Mouse (Mus musculus): ENCODE results near the gene Ptgdr2.
A peak's percentile ranks its signal among the peaks of the same experiment; 100 is the strongest.

The Ptgdr2 gene

GRCm38 (mm10) chr19:10937110-10937563, at the start of gene Ptgdr2:
TSS of gene Ptgdr2 (plus strand) at chr19:10937160.
- no peak for DNase-seq (ENCODE audit: low read depth, low spot score)

- DNase-seq (ENCODE audit: low read depth, low spot score) = no peak
Observed at GRCm38 (mm10) chr19:10892201-10892600, 44.8 kb upstream of the Ptgdr2 start.

- DNase-seq (ENCODE audit: low read depth, low spot score) = peak; percentile 90
Observed at GRCm38 (mm10) chr19:10895016-10895528, 41.9 kb upstream of the Ptgdr2 start, which contains the start of gene Prpf19. TSS of gene Prpf19 (plus strand) at chr19:10895231.

GRCm38 (mm10) chr19:10895708-10896107, 41.3 kb upstream of the Ptgdr2 start:
- no peak for DNase-seq (ENCODE audit: low read depth, low spot score)

GRCm38 (mm10) chr19:10896849-10897248, 40.1 kb upstream of the Ptgdr2 start:
- DNase-seq (ENCODE audit: low read depth, low spot score) = no peak

GRCm38 (mm10) chr19:10897491-10897890, 39.5 kb upstream of the Ptgdr2 start:
- DNase-seq (ENCODE audit: low read depth, low spot score) = no peak

GRCm38 (mm10) chr19:10900315-10900714, 36.6 kb upstream of the Ptgdr2 start:
- DNase-seq (ENCODE audit: low read depth, low spot score) = no peak

GRCm38 (mm10) chr19:10901046-10901445, 35.9 kb upstream of the Ptgdr2 start:
- no peak for DNase-seq (ENCODE audit: low read depth, low spot score)

GRCm38 (mm10) chr19:10904512-10904911, 32.4 kb upstream of the Ptgdr2 start:
- no peak for DNase-seq (ENCODE audit: low read depth, low spot score)

GRCm38 (mm10) chr19:10904927-10905727, 31.8 kb upstream of the Ptgdr2 start:
- DNase-seq (ENCODE audit: low read depth, low spot score) = no peak

GRCm38 (mm10) chr19:10905728-10906000, 31.3 kb upstream of the Ptgdr2 start:
- peak; percentile 65 for DNase-seq (ENCODE audit: low read depth, low spot score)

- no peak for DNase-seq (ENCODE audit: low read depth, low spot score)
Observed at GRCm38 (mm10) chr19:10907891-10908290, 29.1 kb upstream of the Ptgdr2 start.

GRCm38 (mm10) chr19:10909087-10909721, 27.8 kb upstream of the Ptgdr2 start:
- no peak for DNase-seq (ENCODE audit: low read depth, low spot score)

GRCm38 (mm10) chr19:10914291-10914690, 22.7 kb upstream of the Ptgdr2 start:
- DNase-seq (ENCODE audit: low read depth, low spot score) = no peak

GRCm38 (mm10) chr19:10914870-10915269, 22.1 kb upstream of the Ptgdr2 start:
- DNase-seq (ENCODE audit: low read depth, low spot score) = no peak

GRCm38 (mm10) chr19:10916506-10916905, 20.5 kb upstream of the Ptgdr2 start:
- no peak for DNase-seq (ENCODE audit: low read depth, low spot score)

- no peak for DNase-seq (ENCODE audit: low read depth, low spot score)
Observed at GRCm38 (mm10) chr19:10918321-10918991, 18.5 kb upstream of the Ptgdr2 start.

GRCm38 (mm10) chr19:10920532-10920931, 16.4 kb upstream of the Ptgdr2 start, which contains the start of gene Zp1:
TSS of gene Zp1 (minus strand) at chr19:10920632.
- no peak for DNase-seq (ENCODE audit: low read depth, low spot score)

- DNase-seq (ENCODE audit: low read depth, low spot score) = no peak
Observed at GRCm38 (mm10) chr19:10921058-10921457, 15.9 kb upstream of the Ptgdr2 start.

GRCm38 (mm10) chr19:10924220-10924619, 12.7 kb upstream of the Ptgdr2 start:
- DNase-seq (ENCODE audit: low read depth, low spot score) = no peak

GRCm38 (mm10) chr19:10926123-10926621, 10.8 kb upstream of the Ptgdr2 start:
- no peak for DNase-seq (ENCODE audit: low read depth, low spot score)

- no peak for DNase-seq (ENCODE audit: low read depth, low spot score)
Observed at GRCm38 (mm10) chr19:10926666-10927065, 10.3 kb upstream of the Ptgdr2 start.
